Mouse (Mus musculus) lung, adult 2 months (tissue): ENCODE measurements at regions not wholly inside any gene's neighbourhood (a gene's known extent, or its start where the extent isn't known, plus 50 kb on each side); places are given as distances from the start of the nearest gene placed in this dataset.

Experiments
- CTCF ChIP-seq: fragments of 200-500 bp; IDR thresholded peaks from 2 replicates; pipeline ENCODE4 v1.5.1; 2011; ENCODE audit warnings: mild to moderate bottlenecking, low read length, control low read depth; ENCODE audit not compliant: insufficient read depth
- POLR2A ChIP-seq: fragments of 200-500 bp; IDR thresholded peaks from 2 replicates; pipeline ENCODE4 v1.6.1; 2011; ENCODE audit warnings: low read depth, mild to moderate bottlenecking, control low read depth, low read length, borderline replicate concordance; ENCODE audit errors: extremely low read depth

- TF ChIP-seq POLR2A (no peak), CTCF (no peak)
Measured at GRCm38 (mm10) chr3:29834884-29835283, 712.9 kb downstream of the Mecom start.
